In genomic region chr16:49939376-49939775, GRCm38 (mm10) we compare ENCODE assay signal across 19 mouse cellular contexts.
"Had no signal": no experiment of that assay in that cellular context is flagged by ENCODE, and none has a peak within 500 bp of the region (broad histone marks: within the 10 kb centered on the region; RNA-seq: fewer than 3 reads in every experiment).

No protein-coding gene starts in this region.

- H3K36me3 ChIP-seq: lung, embryonic 15.5 days; midbrain, embryonic 13.5 days; midbrain, embryonic 15.5 days; neural tube, embryonic 13.5 days; neural tube, embryonic 15.5 days had no signal

- DNase-seq: liver, postnatal 0 days; lung, adult 2 months; lung, postnatal 14 days; lung, postnatal 36 days; retina, postnatal 1 day; right cerebral cortex, adult 18-20 months; right cerebral cortex, postnatal 25 days; right cerebral cortex, postnatal 4 days; spleen, adult 18-20 months; thymus, adult 18-20 months; thymus, postnatal 25 days; thymus, postnatal 4 days had no signal

- H3K4me3 ChIP-seq: lung, embryonic 15.5 days; megakaryocyte, embryonic 14.5 days; midbrain, embryonic 13.5 days; midbrain, embryonic 15.5 days; neural tube, embryonic 13.5 days; neural tube, embryonic 15.5 days had no signal

- H3K4me1 ChIP-seq: neural tube, embryonic 13.5 days; neural tube, embryonic 15.5 days had no signal

- H3K27ac ChIP-seq: lung, embryonic 15.5 days; macrophage; midbrain, embryonic 13.5 days; midbrain, embryonic 15.5 days; neural tube, embryonic 13.5 days; neural tube, embryonic 15.5 days had no signal

- H3K27me3 ChIP-seq: lung, embryonic 15.5 days; megakaryocyte, embryonic 14.5 days; midbrain, embryonic 13.5 days; midbrain, embryonic 15.5 days; neural tube, embryonic 13.5 days; neural tube, embryonic 15.5 days had no signal
